Comparison of ENCODE assay signal across 12 mouse cellular contexts in genomic region chr15:77888286-77888685, GRCm38 (mm10). TPM values are rescaled to one million over a fixed set of nuclear protein-coding genes. Genes with fewer than 3 reads are reported as not detected.
DNase-seq lines count a peak whose midpoint lies in the region; ATAC-seq lines count a peak whose summit lies in the region.
"Had no signal": no experiment of that assay in that cellular context is flagged by ENCODE, and none has a peak within 500 bp of the region (broad histone marks: within the 10 kb centered on the region; RNA-seq: fewer than 3 reads in every experiment).

No protein-coding gene starts in this region.

- ATAC-seq in erythroblast, adult 5-6 weeks (replicated peaks; ENCODE audit: low FRiP score, poor library complexity, severe bottlenecking) = no peak
- ATAC-seq: forebrain, embryonic 16.5 days had no signal

- DNase-seq in adrenal gland, adult (ENCODE audit: inconsistent age in 2 of 2, low spot score in 1 of 2) = peak; percentile 73 to 83
- no peak for DNase-seq in adrenal gland, adult 8-10 months
- peak; percentile 41 for DNase-seq in ovary, postnatal 36 days (ENCODE audit: low spot score)
- DNase-seq in ovary, postnatal 14 days (ENCODE audit: low spot score) = no peak
- peak; percentile 70 for DNase-seq in brain, adult 2 months (ENCODE audit: low read depth, low spot score)
- no peak for DNase-seq in heart, postnatal 25 days (ENCODE audit: low spot score)
- no peak for DNase-seq in kidney, adult 8-10 months
- DNase-seq: cerebellum, postnatal 25 days; heart, postnatal 10 days; spleen, adult 18-20 months had no signal

- intact Hi-C loops in heart, postnatal 25 days (cut with DNase I) = no loop called here

RNA-seq across cellular contexts. Expression of gene Txn2, which starts 40.5 kb away (rescaled TPM):
- total RNA-seq in adrenal gland, adult 8-10 months (2022) = 100 to 1,000 TPM; 548 to 745 (median 627) TPM
- total RNA-seq in heart, postnatal 25 days (2021) = 100 to 1,000 TPM; 278 to 282 TPM
- total RNA-seq in erythroblast, adult 5-6 weeks (2015; ENCODE audit: low replicate concordance) = 63.7 and 67.4 TPM in 2 replicates
- 16.9 and 29.4 TPM in 2 replicates for total RNA-seq in erythroblast, adult 5-6 weeks (2017; ENCODE audit: low replicate concordance)

RNA-seq across cellular contexts. Expression of gene Myh9, which starts 46.3 kb away (rescaled TPM):
- 100 to 1,000 TPM; 304 to 366 (median 340) TPM for total RNA-seq in adrenal gland, adult 8-10 months (2022)
- 100 to 1,000 TPM; 122 to 124 TPM for total RNA-seq in heart, postnatal 25 days (2021)
- 105 and 110 TPM in 2 replicates for total RNA-seq in erythroblast, adult 5-6 weeks (2015; ENCODE audit: low replicate concordance)
- total RNA-seq in erythroblast, adult 5-6 weeks (2017; ENCODE audit: low replicate concordance) = 158 and 246 TPM in 2 replicates

Comparison
In these comparisons a context has a peak if more than half of its experiments do, and no peak if none do; other contexts are left out.
1. DNase-seq: peak in adrenal gland, adult (2 of 2), ovary, postnatal 36 days (single experiment) and brain, adult 2 months (single experiment); none in adrenal gland, adult 8-10 months (single experiment), ovary, postnatal 14 days (single experiment), heart, postnatal 25 days (single experiment) and kidney, adult 8-10 months (0 of 2).
2. RNA of gene Txn2, which starts 40.5 kb away (total RNA-seq): 548 to 745 TPM in adrenal gland, adult 8-10 months and 278 to 282 TPM in heart, postnatal 25 days; 16.9 to 67.4 TPM in erythroblast, adult 5-6 weeks; every median in the first group is over 4 times any median in the second.